Mouse (Mus musculus): ENCODE data around the gene Zfp512b. TPM values are rescaled to one million over a fixed set of nuclear protein-coding genes. Genes with fewer than 3 reads are reported as not detected.

Gene Zfp512b
- polyA plus RNA-seq, 1 experiment: 9.8 TPM

DNA sequence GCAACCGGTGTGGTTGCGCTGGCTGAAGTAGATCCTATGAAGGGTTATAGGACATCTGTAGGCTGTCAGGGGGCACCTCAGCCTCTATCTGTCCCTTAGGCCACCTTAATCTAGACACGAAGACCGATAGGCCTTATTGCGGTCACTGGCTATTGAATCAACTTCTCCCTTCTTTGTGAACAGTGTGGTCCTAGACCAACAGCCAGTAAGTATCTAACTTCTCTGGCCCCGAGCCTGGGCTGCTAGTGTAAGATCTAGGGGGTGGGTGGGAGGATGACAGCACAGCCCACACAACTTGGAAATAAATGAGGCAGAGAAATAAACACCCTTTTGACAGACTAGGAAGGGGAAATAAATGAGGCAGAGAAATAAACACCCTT lies 429 bp upstream of the Zfp512b start:
- Histone ChIP-seq H3K79me2 (ENCODE audit: control insufficient read depth, insufficient read depth) (peaks cover 14% of the 10 kb centered on the region), H3K79me3 (ENCODE audit: low read depth) (no peaks in the 10 kb centered on the region), H3K4me3 (ENCODE audit: insufficient read depth, poor library complexity, severe bottlenecking) (peak overlapping the region; percentile 76), H3K27me3 (ENCODE audit: control insufficient read depth, insufficient read depth, insufficient read length) (no peaks in the 10 kb centered on the region), H3K36me3 (ENCODE audit: control insufficient read depth, insufficient read depth) (peaks cover 17% of the 10 kb centered on the region), H3ac (ENCODE audit: control insufficient read depth, insufficient read length, low read depth) (peak overlapping the region; percentile 78)
- TF ChIP-seq FOSL1 (IDR thresholded peaks at IDR 0.05; ENCODE audit: insufficient read depth, low read length, poor library complexity, severe bottlenecking) (no peak), MAX (IDR thresholded peaks at IDR 0.05) (no peak), CTCF (IDR thresholded peaks at IDR 0.05; ENCODE audit: control insufficient read depth, insufficient read depth, insufficient read length) (no peak), USF1 (IDR thresholded peaks at IDR 0.05; ENCODE audit: low read depth) (no peak), MYOD1 (IDR thresholded peaks at IDR 0.05; ENCODE audit: control insufficient read depth, insufficient read length, low read depth) (no peak), CEBPB (IDR thresholded peaks at IDR 0.05; ENCODE audit: low read depth) (no peak), MYOG (IDR thresholded peaks at IDR 0.05; ENCODE audit: control insufficient read depth, extremely low read depth, insufficient read length) (no peak)

- peak within 1 kb of the TSS; percentile 78 for H3ac ChIP-seq (ENCODE audit: control insufficient read depth, insufficient read length, low read depth)
- peaks cover 14% of the 10 kb centered on the region for H3K79me2 ChIP-seq (ENCODE audit: control insufficient read depth, insufficient read depth)
- H3K36me3 ChIP-seq (ENCODE audit: control insufficient read depth, insufficient read depth): peaks cover 28% of the 10 kb centered on the region
- H3K79me3 ChIP-seq (ENCODE audit: low read depth): no peaks in the 10 kb centered on the region
- peak within 1 kb of the TSS; percentile 76 for H3K4me3 ChIP-seq (ENCODE audit: insufficient read depth, poor library complexity, severe bottlenecking)
- H3K27me3 ChIP-seq (ENCODE audit: control insufficient read depth, insufficient read depth, insufficient read length): no peaks in the 10 kb centered on the region
- TF ChIP-seq MYOG (IDR thresholded peaks at IDR 0.05; ENCODE audit: control insufficient read depth, extremely low read depth, insufficient read length): no peak
- TF ChIP-seq CEBPB (IDR thresholded peaks at IDR 0.05; ENCODE audit: low read depth): no peak
Measured at GRCm38 (mm10) chr2:181591528-181592085, 996 bp downstream of the Zfp512b start, which contains the start of gene Prpf6. Gene Prpf6 (plus strand): TSS chr2:181591868.

DNA sequence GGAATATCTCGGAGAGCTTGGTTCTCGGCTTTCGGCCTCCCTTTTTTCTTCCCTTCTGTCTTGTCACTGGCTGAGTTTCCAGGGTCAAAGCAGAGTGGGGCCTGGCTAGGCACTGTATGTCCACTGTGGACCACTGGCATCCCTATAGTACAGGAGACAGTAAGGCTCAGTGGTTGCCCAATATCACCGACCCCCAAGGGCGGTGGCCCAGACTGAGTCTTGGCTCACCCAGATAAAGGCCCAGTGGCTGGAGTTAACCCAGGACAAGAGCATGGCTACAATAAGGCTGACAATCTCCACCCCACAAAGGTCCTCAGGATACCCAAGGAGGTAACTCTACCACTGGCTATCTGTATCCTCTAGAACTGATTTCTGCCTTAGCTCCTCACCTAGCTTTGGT lies 2.1 kb downstream of the Zfp512b start:
- TF ChIP-seq MYOD1 (IDR thresholded peaks at IDR 0.05; ENCODE audit: control insufficient read depth, insufficient read length, low read depth): no peak
- TF ChIP-seq MYOG (IDR thresholded peaks at IDR 0.05; ENCODE audit: control insufficient read depth, extremely low read depth, insufficient read length): no peak
- TF ChIP-seq MAX (IDR thresholded peaks at IDR 0.05): no peak
- TF ChIP-seq CTCF (IDR thresholded peaks at IDR 0.05; ENCODE audit: control insufficient read depth, insufficient read depth, insufficient read length): no peak
- no peak for TF ChIP-seq FOSL1 (IDR thresholded peaks at IDR 0.05; ENCODE audit: insufficient read depth, low read length, poor library complexity, severe bottlenecking)
- TF ChIP-seq USF1 (IDR thresholded peaks at IDR 0.05; ENCODE audit: low read depth): no peak
- Histone ChIP-seq H3K27me3 (ENCODE audit: control insufficient read depth, insufficient read depth, insufficient read length) (no peaks in the 10 kb centered on the region), H3K4me3 (ENCODE audit: insufficient read depth, poor library complexity, severe bottlenecking) (peak overlapping the region; percentile 6), H3K36me3 (ENCODE audit: control insufficient read depth, insufficient read depth) (peaks cover 39% of the 10 kb centered on the region), H3K79me2 (ENCODE audit: control insufficient read depth, insufficient read depth) (peaks cover 14% of the 10 kb centered on the region), H3K79me3 (ENCODE audit: low read depth) (no peaks in the 10 kb centered on the region), H3ac (ENCODE audit: control insufficient read depth, insufficient read length, low read depth) (no peak overlapping the region)

DNA sequence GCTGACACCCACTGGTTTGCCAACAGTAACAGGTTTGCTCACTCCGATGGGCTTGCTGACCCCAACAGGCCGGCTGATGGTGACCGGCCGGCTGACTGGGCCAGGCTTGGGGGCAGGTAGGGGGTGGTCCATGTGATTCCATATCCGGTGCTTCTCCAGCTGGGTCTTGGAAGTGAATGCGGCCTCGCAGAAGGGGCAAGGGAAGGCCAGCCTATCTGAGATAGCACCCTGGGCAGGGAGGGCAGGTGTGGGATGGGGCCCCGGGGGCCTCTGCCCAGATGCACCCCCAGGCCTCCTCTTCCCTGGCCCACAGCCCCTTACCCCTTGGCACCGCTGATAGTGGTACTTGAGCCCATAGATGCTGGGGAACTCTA lies 2.9 kb downstream of the Zfp512b start:
- no peak overlapping the region for H3ac ChIP-seq (ENCODE audit: control insufficient read depth, insufficient read length, low read depth)
- H3K79me2 ChIP-seq (ENCODE audit: control insufficient read depth, insufficient read depth): peaks cover 14% of the 10 kb centered on the region
- peaks cover 40% of the 10 kb centered on the region for H3K36me3 ChIP-seq (ENCODE audit: control insufficient read depth, insufficient read depth)
- H3K79me3 ChIP-seq (ENCODE audit: low read depth): no peaks in the 10 kb centered on the region
- TF ChIP-seq FOSL1 (IDR thresholded peaks at IDR 0.05; ENCODE audit: insufficient read depth, low read length, poor library complexity, severe bottlenecking) (no peak), MYOG (IDR thresholded peaks at IDR 0.05; ENCODE audit: control insufficient read depth, extremely low read depth, insufficient read length) (no peak), MYOD1 (IDR thresholded peaks at IDR 0.05; ENCODE audit: control insufficient read depth, insufficient read length, low read depth) (no peak), USF1 (IDR thresholded peaks at IDR 0.05; ENCODE audit: low read depth) (no peak), CEBPB (IDR thresholded peaks at IDR 0.05; ENCODE audit: low read depth) (no peak), CTCF (IDR thresholded peaks at IDR 0.05; ENCODE audit: control insufficient read depth, insufficient read depth, insufficient read length) (no peak), MAX (IDR thresholded peaks at IDR 0.05) (no peak)
- H3K4me3 ChIP-seq (ENCODE audit: insufficient read depth, poor library complexity, severe bottlenecking): no peak overlapping the region
- no peaks in the 10 kb centered on the region for H3K27me3 ChIP-seq (ENCODE audit: control insufficient read depth, insufficient read depth, insufficient read length)

DNA sequence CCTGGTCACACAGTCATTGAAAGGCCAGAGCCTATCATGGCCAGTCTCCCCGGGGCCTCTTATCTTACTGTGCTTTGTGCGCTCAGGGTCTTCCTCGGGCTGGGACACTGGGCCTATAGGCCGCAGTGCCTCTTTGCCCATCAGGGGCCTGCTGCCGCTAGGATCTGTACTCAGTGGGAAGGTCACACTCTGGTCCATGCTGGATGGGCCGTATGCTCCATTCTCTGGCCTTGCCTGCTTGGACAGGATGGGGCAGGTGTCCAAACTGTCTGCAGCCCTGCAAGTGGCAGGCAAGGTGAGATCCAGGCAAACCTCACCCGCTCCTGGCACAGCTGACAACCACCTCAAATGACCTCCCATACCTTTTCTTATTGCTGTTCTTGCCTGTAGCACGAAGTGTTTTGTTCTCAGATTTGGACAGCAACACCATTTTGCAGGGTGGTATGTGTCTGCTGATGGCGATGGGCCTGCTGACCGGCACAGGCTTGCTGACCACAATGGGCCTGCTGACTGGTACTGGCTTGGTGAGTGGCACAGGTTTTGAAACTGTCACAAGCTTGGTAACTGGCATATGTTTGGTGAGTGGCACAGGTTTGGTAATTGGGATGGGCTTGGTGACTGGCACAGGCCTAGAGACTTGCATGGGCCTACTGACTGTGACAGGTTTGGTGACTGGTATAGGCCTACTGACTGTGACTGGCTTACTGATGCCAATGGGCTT lies 3.4 kb downstream of the Zfp512b start:
- Histone ChIP-seq H3K79me2 (ENCODE audit: control insufficient read depth, insufficient read depth) (peaks cover 14% of the 10 kb centered on the region), H3K27me3 (ENCODE audit: control insufficient read depth, insufficient read depth, insufficient read length) (no peaks in the 10 kb centered on the region), H3ac (ENCODE audit: control insufficient read depth, insufficient read length, low read depth) (no peak overlapping the region), H3K79me3 (ENCODE audit: low read depth) (no peaks in the 10 kb centered on the region), H3K4me3 (ENCODE audit: insufficient read depth, poor library complexity, severe bottlenecking) (no peak overlapping the region), H3K36me3 (ENCODE audit: control insufficient read depth, insufficient read depth) (peaks cover 43% of the 10 kb centered on the region)
- TF ChIP-seq MYOG (IDR thresholded peaks at IDR 0.05; ENCODE audit: control insufficient read depth, extremely low read depth, insufficient read length) (no peak), FOSL1 (IDR thresholded peaks at IDR 0.05; ENCODE audit: insufficient read depth, low read length, poor library complexity, severe bottlenecking) (no peak), CTCF (IDR thresholded peaks at IDR 0.05; ENCODE audit: control insufficient read depth, insufficient read depth, insufficient read length) (no peak), CEBPB (IDR thresholded peaks at IDR 0.05; ENCODE audit: low read depth) (no peak), MYOD1 (IDR thresholded peaks at IDR 0.05; ENCODE audit: control insufficient read depth, insufficient read length, low read depth) (no peak), MAX (IDR thresholded peaks at IDR 0.05) (no peak), USF1 (IDR thresholded peaks at IDR 0.05; ENCODE audit: low read depth) (no peak)
